Mouse (Mus musculus): ENCODE measurements at regions not wholly inside any gene's neighbourhood (a gene's known extent, or its start where the extent isn't known, plus 50 kb on each side); places are given as distances from the start of the nearest gene placed in this dataset.
"Not testable (repeated sequence)": the region's sequence is repeated elsewhere in the genome, so short reads cannot be mapped to it uniquely, and the experiment has no call there.

DNA sequence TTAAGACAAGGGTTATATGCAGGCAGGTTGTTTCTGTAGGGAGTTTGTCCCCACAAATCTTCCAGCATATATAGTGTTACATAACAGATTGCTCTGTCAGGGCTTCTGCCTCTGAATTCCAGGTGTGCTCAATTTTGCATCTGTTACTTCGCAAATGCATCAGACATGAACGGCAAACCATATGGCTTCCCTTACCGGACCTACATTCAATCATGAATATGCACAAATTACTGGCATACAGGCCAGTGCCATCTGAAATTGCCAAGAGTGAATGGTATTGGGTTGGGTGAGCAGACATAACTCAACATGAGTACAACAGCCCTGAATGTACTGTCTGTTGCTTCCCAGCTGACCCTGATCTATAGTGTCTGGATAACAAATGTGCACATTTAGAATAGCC lies 929.4 kb downstream of the Diaph3 start:
- no peak for DNase-seq (ENCODE audit: inconsistent age in 2 of 2, low spot score in 1 of 2)

DNA sequence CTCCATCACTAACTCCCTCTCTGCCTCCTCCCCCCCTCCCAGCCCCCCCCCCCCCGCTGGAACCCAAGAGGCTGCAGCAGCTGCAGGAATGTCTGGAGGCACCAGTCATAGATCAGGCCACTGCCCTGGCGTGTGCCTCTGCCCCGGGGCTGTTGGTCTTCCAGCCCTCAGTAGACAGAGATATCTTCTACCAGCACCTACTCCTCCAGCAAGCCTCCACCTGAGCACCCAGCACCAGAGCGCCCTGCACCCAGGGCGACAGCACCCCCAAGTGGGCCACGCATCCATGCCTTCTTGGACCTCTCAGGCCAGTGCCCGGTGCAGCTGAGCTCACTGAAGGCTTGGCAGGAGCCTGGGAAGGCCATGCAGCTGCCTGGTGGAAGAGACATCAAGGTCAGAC lies 936.5 kb downstream of the Diaph3 start:
- peak in 1 of 2 experiments; percentile 23 for DNase-seq (ENCODE audit: inconsistent age in 2 of 2, low spot score in 1 of 2)

DNA sequence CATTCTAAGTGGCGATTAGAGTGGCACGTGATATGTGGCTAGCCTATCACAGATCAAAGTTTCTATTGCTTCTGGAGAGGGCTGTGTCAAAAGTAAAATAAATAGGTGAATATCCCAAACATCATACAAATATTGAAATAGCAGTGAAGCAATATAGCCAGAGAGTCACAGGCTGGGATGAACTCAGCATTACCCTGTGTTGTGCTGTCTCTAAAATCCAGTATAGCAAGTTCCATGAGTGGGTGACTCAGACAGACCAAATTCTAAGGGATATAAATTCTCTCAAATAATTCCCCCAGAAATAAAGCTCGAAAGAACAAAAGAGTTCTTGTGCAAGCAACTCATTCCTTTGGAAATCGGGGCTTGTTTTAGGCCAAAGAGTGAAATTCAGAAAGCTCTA lies 943.2 kb downstream of the Diaph3 start:
- no peak for DNase-seq (ENCODE audit: inconsistent age in 2 of 2, low spot score in 1 of 2)

DNA sequence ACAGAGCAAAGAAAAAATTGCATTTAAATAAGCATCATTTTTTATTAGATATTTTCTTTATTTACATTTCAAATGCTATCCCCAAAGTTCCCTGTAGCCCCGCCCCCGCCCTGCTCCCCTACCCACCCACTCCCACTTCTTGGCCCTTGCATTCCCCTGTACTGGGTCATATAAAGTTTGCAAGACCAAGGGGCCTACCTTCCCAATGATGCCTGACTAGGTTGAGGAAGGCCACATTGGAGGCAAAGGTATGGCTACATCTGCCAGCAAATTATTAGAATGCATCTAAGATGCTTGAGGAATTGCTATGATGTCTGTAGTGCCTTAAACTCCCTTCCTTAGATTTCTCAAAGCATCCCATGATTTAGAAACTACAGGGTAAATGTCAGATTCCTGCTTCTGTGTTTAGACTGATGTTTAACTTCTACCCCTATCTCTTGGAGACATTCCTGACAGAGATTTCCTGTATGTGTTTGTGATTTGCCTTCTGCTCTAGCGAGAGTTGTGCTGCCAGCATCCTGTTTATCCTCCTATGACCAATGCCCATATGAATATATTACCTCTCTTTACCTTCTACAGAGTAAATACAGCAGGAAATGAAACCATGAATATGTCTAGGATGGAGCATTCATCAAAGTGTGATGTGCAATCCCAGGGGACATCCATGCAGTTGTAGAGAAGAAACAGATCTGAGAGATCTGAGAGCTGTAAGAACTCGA lies 956.2 kb downstream of the Diaph3 start:
- DNase-seq (ENCODE audit: inconsistent age in 2 of 2, low spot score in 1 of 2), result no peak

GRCm38 (mm10) chr14:86178517-86178916 lies 962.5 kb downstream of the Diaph3 start:
- DNase-seq (ENCODE audit: inconsistent age in 2 of 2, low spot score in 1 of 2), result no peak

DNA sequence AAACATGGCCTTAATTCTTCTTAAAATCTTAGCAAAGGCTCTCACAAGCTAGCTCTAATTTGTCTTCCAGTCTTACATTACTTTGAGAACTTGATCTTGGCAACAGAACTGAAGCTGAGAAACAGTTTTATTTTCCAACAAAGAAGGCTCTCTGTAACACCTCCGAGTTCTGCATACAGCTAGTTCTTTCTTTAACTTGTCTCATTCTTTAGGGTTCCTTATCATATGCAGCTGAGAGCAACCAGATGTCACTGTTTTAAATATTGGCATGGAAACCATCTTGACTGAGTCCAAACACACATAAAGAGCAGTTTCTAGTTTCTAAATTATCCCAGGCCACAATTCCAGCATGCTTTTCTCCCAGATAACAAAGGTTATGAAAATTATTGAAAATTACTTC lies 969.9 kb downstream of the Diaph3 start:
- DNase-seq (ENCODE audit: inconsistent age in 2 of 2, low spot score in 1 of 2), result no peak

- no peak for DNase-seq (ENCODE audit: inconsistent age in 2 of 2, low spot score in 1 of 2)
These were observed 981.9 kb downstream of the Diaph3 start for GRCm38 (mm10) chr14:86159151-86159550.

DNA sequence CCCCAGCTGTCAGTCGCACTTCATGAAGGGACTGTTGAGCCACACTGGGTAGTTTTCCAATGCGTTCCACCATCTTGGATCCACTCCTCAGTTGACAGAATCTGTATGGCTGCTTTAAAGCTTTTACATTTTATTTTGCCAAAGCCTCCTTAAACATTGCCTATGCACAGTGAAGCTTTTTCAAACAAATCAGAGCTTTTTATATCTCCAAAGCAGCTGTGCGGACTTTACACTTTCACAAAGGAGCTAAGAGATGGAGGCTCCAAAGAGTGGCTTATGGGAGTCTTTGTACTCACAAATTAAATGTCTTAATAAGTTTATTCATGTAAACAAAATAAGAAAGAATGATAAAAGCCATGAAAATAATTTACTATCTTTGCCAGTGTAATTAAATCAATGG lies 986.3 kb downstream of the Diaph3 start:
- DNase-seq (ENCODE audit: inconsistent age in 2 of 2, low spot score in 1 of 2), result no peak

GRCm38 (mm10) chr14:86151276-86151675 lies 989.8 kb downstream of the Diaph3 start:
- no peak for DNase-seq (ENCODE audit: inconsistent age in 2 of 2, low spot score in 1 of 2)

- DNase-seq (ENCODE audit: inconsistent age in 2 of 2, low spot score in 1 of 2), result no peak
These were observed 990.6 kb downstream of the Diaph3 start for GRCm38 (mm10) chr14:86150329-86150866.

GRCm38 (mm10) chr14:86115254-86116057 lies 1025.6 kb downstream of the Diaph3 start:
- peak in 1 of 2 experiments; percentile 25 for DNase-seq (ENCODE audit: inconsistent age in 2 of 2, low spot score in 1 of 2)

DNA sequence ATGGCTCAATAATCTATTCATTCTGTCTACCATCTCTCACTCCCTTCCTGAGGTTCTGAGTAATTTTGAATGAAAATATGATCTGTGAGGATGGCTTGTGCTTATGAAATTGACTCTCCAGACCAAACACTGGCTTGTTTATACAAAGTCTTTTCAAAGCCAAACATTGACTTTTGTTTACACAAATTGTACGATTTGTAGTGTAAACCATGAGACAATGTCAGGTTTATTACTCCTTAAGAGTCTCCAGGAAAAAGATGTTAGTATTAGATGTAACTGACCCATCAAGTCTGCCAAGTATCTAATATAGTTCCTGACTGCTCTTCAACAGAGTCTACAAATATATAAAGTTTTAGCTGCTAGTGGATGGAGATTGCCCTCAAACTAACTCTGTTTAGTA lies 1039.5 kb downstream of the Diaph3 start:
- no peak for DNase-seq (ENCODE audit: inconsistent age in 2 of 2, low spot score in 1 of 2)

DNA sequence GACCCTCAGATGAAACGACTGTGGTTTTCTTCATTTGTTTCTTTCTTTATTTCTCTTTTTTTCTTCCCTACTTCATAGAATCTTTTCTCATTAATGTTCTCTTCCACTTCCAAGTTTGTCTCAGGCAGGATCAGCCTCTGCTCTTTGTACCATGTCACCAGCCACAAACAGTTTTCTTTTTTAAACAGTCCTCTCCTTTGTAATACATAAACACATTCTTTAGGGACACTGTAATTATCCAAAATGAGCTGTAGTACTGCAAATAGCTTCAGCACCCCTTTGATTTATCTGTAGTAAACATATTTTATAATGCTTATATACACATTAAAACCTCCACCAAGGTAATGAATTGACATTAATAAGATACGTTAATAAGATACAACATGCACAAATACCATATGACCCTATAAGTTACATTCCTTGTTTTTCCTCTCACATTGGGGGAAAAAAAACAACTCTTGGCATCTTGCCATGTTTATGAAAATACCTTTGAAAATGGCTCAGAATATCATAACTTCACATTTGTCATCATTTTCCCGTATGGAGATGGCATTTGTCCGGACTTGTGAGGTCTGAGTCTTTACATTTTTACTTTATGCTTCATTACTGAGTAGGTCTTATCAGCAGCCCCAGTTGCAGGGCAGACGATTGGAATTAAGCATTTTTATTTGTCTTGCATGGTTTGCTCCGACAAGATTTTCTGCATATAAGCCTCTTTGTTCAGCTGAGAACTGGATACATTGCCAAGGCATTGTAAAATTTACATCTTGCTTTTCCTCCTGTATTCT lies 1070.5 kb downstream of the Diaph3 start:
- no peak for DNase-seq (ENCODE audit: inconsistent age in 2 of 2, low spot score in 1 of 2)

DNA sequence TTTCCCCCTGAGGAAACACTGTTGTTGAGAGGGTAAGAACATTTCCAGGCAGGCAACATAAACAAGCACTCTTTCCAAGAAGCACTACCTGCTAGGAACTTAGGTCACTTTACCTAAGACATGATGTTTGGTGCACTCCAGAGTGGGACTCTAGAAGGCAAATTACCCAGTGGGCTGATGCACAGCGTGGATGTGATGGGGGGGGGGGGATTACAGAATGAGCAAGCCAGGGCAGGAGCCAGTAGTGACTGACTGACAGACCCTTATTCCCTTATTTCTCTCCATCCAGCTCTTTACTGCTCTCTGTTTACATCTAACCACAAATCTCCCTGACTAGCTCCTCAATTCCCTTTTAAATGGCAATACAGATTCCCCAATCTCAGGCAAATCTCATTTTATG lies 1071.7 kb downstream of the Diaph3 start:
- no peak for DNase-seq (ENCODE audit: inconsistent age in 2 of 2, low spot score in 1 of 2)

DNA sequence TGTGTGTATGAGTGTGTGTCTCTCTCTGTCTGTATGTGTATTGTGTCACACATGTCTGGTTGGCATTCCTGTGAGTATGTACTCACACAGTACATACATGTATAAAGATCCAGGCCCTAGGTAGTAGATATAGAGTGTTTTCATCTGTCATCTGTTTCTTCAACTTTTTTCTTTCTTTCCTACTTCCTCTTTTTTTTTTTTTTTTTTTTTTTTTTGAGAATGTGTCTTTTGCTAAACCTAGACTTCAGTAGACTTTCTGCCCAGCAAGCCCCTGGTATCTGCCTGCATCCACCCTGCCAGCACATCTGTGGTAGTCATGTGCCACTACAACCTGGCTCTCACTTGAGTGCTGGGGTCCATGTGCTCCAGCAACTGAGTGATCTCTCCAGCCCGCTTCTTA lies 1073.3 kb downstream of the Diaph3 start:
- DNase-seq (ENCODE audit: inconsistent age in 2 of 2, low spot score in 1 of 2), result no peak

GRCm38 (mm10) chr14:86063620-86063943 lies 1077.5 kb downstream of the Diaph3 start:
- DNase-seq (ENCODE audit: inconsistent age in 2 of 2, low spot score in 1 of 2), result no peak

DNA sequence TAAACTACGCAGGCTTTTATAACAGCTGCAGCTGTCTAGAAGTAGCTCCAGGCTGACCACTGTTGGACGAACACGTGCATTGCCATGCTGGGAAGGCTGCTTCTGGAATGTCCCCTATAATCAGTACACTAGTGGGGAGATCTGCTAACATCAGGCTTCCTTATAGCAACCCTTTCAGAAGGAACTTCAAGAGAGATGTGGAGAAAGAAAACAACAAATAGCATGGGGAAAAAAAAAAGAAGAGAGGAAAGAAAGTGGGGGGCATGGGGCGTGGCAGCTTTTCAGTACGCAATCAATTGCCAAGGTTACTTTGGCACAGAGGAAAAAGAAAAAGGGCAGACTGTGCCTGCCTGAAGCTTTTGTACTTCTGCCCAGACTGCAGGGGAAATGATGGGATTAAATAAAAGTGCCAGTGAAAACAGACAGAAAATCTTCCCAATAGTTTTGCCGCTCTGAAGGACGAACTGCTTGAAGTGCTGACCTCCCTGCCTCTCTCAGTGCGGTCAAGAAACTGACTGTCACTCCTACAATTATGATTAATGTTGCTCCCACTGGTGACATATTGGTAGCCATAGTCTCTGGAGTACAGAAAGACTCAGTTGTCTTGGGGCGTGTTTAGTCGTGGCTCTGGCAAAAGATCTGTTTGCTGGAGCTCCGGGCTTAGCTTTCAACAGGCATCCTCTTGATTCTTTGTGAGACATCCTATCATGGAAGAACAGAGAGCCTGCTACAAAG lies 1078.0 kb downstream of the Diaph3 start:
- no peak for DNase-seq (ENCODE audit: inconsistent age in 2 of 2, low spot score in 1 of 2)

- DNase-seq (ENCODE audit: inconsistent age in 2 of 2, low spot score in 1 of 2), result no peak
These were observed 1084.0 kb downstream of the Diaph3 start for GRCm38 (mm10) chr14:86056991-86057390.

GRCm38 (mm10) chr14:86054668-86055067 lies 1086.4 kb downstream of the Diaph3 start:
- no peak for DNase-seq (ENCODE audit: inconsistent age in 2 of 2, low spot score in 1 of 2)

GRCm38 (mm10) chr14:86029401-86029800 lies 1111.6 kb downstream of the Diaph3 start:
- DNase-seq (ENCODE audit: inconsistent age in 2 of 2, low spot score in 1 of 2), result no peak

GRCm38 (mm10) chr14:86017611-86018010 lies 1123.4 kb downstream of the Diaph3 start:
- DNase-seq (ENCODE audit: inconsistent age in 2 of 2, low spot score in 1 of 2), result not testable (repeated sequence)
